Mouse (Mus musculus): ENCODE measurements around the gene Ero1lb. TPM values are rescaled to one million over a fixed set of nuclear protein-coding genes. Genes with fewer than 3 reads are reported as not detected.

Ero1lb gene
- polyA plus RNA-seq, 1 experiment from 2014 or later, result 6.9 TPM

DNA sequence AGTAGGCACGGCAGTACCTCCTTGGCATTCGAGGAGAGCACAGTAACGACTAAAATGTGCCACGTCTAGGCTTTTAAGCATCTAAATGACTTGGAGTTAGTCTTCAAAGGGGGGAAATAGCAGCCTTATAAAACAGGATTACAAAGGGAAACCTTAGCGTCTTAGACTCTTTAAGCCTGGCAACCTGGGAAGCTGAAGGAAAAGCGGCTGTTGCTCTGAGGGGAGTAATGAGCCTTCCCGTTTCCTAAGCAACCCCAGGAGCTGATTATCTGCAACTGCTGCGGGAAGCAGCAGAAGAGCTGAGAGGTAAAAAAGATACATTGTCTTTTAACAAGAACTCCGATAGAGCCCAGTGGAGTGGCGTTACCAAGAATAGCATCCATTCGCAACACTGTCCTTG lies 26.0 kb upstream of the Ero1lb start:
- no peak overlapping the region for H3K4me3 ChIP-seq (ENCODE audit: control insufficient read depth in 1 of 2, insufficient read depth in 1 of 2, low read depth in 1 of 2, low read length in 2 of 2)
- ATAC-seq (ENCODE audit: insufficient number of reproducible peaks, insufficient read depth, low FRiP score, low read depth), result no peak
- no peak overlapping the region for H3K27ac ChIP-seq (replicated peaks in 1 of 2; ENCODE audit: control insufficient read depth in 1 of 2, insufficient read depth in 1 of 2, low read depth in 2 of 2, low read length in 2 of 2)
- 0 out of 2 replicates have a peak, but pooled peaks cover 3% of the 10 kb centered on the region for H3K9me3 ChIP-seq (ENCODE audit: control insufficient read depth, low read length)
- H3K4me1 ChIP-seq (ENCODE audit: control insufficient read depth in 2 of 2, insufficient read depth in 2 of 2, low read length in 2 of 2), result peaks cover 7 to 8% of the 10 kb centered on the region in 2 experiments
- H3K36me3 ChIP-seq (ENCODE audit: control insufficient read depth, insufficient read depth, low read length), result no peaks in the 10 kb centered on the region
- H3K9ac ChIP-seq (ENCODE audit: low read length), result no peak overlapping the region
- H3K27me3 ChIP-seq (ENCODE audit: control insufficient read depth, insufficient read depth, low read length), result no peaks in the 10 kb centered on the region
- H3K4me2 ChIP-seq (ENCODE audit: low read length), result no peak overlapping the region
- 22% methylated on average over 11 of the region's 11 CpGs for WGBS

DNA sequence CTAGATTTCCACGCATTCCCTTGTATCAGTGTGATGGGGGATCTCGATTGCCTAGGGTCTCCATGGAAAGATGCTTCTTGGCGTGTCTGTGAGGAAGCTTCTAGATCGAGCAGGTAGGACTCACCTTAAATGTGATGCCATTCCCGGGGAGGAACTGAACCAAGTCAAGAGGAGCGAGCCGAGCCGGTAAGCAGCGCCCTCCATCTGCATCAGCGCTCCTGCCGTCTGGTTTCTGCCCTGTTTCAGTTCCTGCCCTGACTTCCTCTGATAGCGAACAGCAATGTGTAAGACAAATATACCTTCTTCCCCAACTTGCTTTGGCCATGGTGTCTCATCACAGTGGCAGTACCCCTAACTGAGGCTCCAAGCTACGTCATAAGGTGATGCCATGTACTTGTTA lies 25.6 kb upstream of the Ero1lb start:
- no peaks in the 10 kb centered on the region for H3K36me3 ChIP-seq (ENCODE audit: control insufficient read depth, insufficient read depth, low read length)
- 56% methylated on average over 13 of the region's 13 CpGs for WGBS
- H3K9ac ChIP-seq (ENCODE audit: low read length), result no peak overlapping the region
- H3K27me3 ChIP-seq (ENCODE audit: control insufficient read depth, insufficient read depth, low read length), result no peaks in the 10 kb centered on the region
- no peak for ATAC-seq (ENCODE audit: insufficient number of reproducible peaks, insufficient read depth, low FRiP score, low read depth)
- H3K4me2 ChIP-seq (ENCODE audit: low read length), result no peak overlapping the region
- H3K27ac ChIP-seq (replicated peaks in 1 of 2; ENCODE audit: control insufficient read depth in 1 of 2, insufficient read depth in 1 of 2, low read depth in 2 of 2, low read length in 2 of 2), result no peak overlapping the region
- H3K4me3 ChIP-seq (ENCODE audit: control insufficient read depth in 1 of 2, insufficient read depth in 1 of 2, low read depth in 1 of 2, low read length in 2 of 2), result no peak overlapping the region
- H3K9me3 ChIP-seq (ENCODE audit: control insufficient read depth, low read length), result 0 out of 2 replicates have a peak, but pooled peaks cover 3% of the 10 kb centered on the region
- H3K4me1 ChIP-seq (ENCODE audit: control insufficient read depth in 2 of 2, insufficient read depth in 2 of 2, low read length in 2 of 2), result peaks cover 7 to 8% of the 10 kb centered on the region in 2 experiments

DNA sequence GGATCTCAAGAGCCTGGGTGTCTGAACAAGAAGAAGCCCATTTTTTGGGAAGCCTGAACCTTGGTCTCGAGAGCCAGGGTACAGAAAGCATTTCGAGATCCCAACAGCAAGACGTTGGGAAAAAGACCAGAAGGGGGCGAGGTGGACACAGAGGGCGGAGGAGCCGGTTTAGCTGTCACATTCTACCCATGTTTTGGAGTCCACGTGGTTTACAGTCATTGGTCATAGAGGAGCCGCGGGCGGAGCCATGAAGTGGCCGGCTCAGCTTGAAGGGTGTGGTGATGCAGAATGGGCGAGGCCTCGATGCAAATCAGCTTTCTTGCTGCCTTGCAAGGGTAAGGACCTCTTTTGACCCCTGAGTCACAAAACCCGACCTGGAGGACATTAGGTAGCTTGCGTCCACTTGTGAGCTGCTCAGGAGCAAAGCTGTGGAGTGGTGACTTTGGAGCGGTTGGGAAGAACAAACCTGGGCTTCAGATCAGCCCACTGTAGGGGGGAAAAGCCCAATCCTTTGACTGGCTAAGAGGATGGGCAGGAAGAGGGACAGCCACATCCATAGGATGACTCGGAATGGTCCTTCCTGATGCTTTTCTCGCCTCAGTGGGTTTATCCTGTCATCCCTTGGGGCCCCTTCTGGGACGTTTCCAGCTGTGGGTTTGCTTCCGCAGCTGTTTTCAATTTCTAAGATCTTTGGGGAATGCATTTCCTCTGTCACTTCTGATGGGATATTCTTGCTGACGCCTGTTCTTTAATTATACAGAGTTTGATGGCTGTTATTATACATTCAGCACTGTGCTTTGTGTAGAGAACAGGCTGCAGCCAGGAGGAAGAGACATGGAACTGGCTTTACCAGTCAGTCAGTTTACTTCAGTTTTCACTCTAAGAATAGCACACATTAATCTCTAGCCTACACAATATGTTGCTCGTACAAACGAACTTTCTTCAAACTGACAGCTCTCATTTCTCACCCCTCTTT lies 23.4 kb upstream of the Ero1lb start:
- Histone ChIP-seq H3K4me3 (ENCODE audit: control insufficient read depth in 1 of 2, insufficient read depth in 1 of 2, low read depth in 1 of 2, low read length in 2 of 2) (peak overlapping the region in 1 of 2 experiments; percentile 5; a peak in 2 of 4 replicates), H3K27me3 (ENCODE audit: control insufficient read depth, insufficient read depth, low read length) (no peaks in the 10 kb centered on the region), H3K4me2 (ENCODE audit: low read length) (peak overlapping the region; percentile 48), H3K36me3 (ENCODE audit: control insufficient read depth, insufficient read depth, low read length) (no peaks in the 10 kb centered on the region), H3K9ac (ENCODE audit: low read length) (no peak overlapping the region), H3K9me3 (ENCODE audit: control insufficient read depth, low read length) (no peaks in the 10 kb centered on the region), H3K27ac (replicated peaks in 1 of 2; ENCODE audit: control insufficient read depth in 1 of 2, insufficient read depth in 1 of 2, low read depth in 2 of 2, low read length in 2 of 2) (no peak overlapping the region), H3K4me1 (ENCODE audit: control insufficient read depth in 2 of 2, insufficient read depth in 2 of 2, low read length in 2 of 2) (peaks cover 7 to 8% of the 10 kb centered on the region in 2 experiments)
- 8% methylated on average over 23 of the region's 23 CpGs for WGBS
- ATAC-seq (ENCODE audit: insufficient number of reproducible peaks, insufficient read depth, low FRiP score, low read depth), result 0 out of 2 replicates have a peak, but pooled peaks have one; percentile 59

DNA sequence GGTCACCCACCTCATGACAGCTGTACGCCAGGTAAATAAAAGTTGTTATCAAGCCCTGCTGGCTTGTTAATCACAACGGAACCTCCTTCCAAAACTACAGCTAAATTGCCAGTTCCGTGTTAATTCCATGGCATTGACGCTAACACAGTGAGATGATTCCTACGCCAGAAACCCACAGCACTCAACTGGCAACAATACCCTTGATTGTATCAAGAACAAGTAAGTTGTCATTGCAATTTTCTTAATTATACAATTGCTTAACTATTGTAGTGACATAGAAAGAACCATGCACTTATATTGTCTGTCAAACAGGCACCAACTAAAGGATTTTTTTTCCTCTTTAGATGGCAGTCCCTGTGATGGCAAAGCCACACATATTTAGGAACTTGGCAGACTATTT lies 22.4 kb upstream of the Ero1lb start:
- Histone ChIP-seq H3K4me2 (ENCODE audit: low read length) (no peak overlapping the region), H3K36me3 (ENCODE audit: control insufficient read depth, insufficient read depth, low read length) (no peaks in the 10 kb centered on the region), H3K27ac (replicated peaks in 1 of 2; ENCODE audit: control insufficient read depth in 1 of 2, insufficient read depth in 1 of 2, low read depth in 2 of 2, low read length in 2 of 2) (no peak overlapping the region), H3K9me3 (ENCODE audit: control insufficient read depth, low read length) (no peaks in the 10 kb centered on the region), H3K9ac (ENCODE audit: low read length) (no peak overlapping the region), H3K4me3 (ENCODE audit: control insufficient read depth in 1 of 2, insufficient read depth in 1 of 2, low read depth in 1 of 2, low read length in 2 of 2) (no peak overlapping the region), H3K27me3 (ENCODE audit: control insufficient read depth, insufficient read depth, low read length) (no peaks in the 10 kb centered on the region), H3K4me1 (ENCODE audit: control insufficient read depth in 2 of 2, insufficient read depth in 2 of 2, low read length in 2 of 2) (peaks cover 7 to 8% of the 10 kb centered on the region in 2 experiments)
- ATAC-seq (ENCODE audit: insufficient number of reproducible peaks, insufficient read depth, low FRiP score, low read depth), result no peak
- WGBS, result 66% methylated on average over 5 of the region's 5 CpGs

DNA sequence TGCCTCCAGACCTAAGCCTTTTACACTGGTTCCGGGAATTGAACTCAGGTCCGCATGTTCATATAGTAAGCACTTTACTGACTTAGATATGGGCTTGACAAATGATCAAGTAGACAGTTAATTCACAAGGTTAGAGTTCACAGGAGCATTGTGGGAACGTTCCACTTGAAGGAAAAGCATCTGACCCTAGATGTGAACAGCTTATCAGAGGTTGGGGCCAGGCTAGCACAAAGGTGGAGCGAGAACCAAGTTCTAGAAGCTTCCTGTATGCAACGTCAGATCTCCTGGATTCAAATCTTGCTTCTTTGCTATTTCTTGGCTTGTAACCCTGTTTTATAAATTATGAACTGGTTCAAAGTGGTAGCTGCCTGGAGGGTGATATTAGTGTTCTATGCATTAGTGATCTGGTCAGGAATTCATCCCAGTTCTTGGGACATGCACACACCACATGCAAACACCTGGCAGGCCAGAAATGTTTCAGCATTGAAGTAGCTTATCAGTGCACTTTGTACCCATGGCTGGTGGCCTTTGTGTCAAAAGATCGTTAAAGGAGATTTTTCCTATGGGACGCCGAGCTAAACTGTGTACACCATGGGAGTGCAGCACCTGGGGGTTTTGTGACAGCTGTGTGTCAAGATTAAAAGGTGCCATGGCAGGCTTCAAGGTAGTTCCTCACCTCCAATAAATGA lies 21.6 kb upstream of the Ero1lb start:
- Histone ChIP-seq H3K27ac (replicated peaks in 1 of 2; ENCODE audit: control insufficient read depth in 1 of 2, insufficient read depth in 1 of 2, low read depth in 2 of 2, low read length in 2 of 2) (no peak overlapping the region), H3K4me2 (ENCODE audit: low read length) (no peak overlapping the region), H3K9ac (ENCODE audit: low read length) (no peak overlapping the region), H3K4me1 (ENCODE audit: control insufficient read depth in 2 of 2, insufficient read depth in 2 of 2, low read length in 2 of 2) (peaks cover 7 to 8% of the 10 kb centered on the region in 2 experiments), H3K36me3 (ENCODE audit: control insufficient read depth, insufficient read depth, low read length) (no peaks in the 10 kb centered on the region), H3K27me3 (ENCODE audit: control insufficient read depth, insufficient read depth, low read length) (no peaks in the 10 kb centered on the region), H3K9me3 (ENCODE audit: control insufficient read depth, low read length) (no peaks in the 10 kb centered on the region), H3K4me3 (ENCODE audit: control insufficient read depth in 1 of 2, insufficient read depth in 1 of 2, low read depth in 1 of 2, low read length in 2 of 2) (no peak overlapping the region)
- WGBS, result 78% methylated on average over 8 of the region's 8 CpGs
- no peak for ATAC-seq (ENCODE audit: insufficient number of reproducible peaks, insufficient read depth, low FRiP score, low read depth)

DNA sequence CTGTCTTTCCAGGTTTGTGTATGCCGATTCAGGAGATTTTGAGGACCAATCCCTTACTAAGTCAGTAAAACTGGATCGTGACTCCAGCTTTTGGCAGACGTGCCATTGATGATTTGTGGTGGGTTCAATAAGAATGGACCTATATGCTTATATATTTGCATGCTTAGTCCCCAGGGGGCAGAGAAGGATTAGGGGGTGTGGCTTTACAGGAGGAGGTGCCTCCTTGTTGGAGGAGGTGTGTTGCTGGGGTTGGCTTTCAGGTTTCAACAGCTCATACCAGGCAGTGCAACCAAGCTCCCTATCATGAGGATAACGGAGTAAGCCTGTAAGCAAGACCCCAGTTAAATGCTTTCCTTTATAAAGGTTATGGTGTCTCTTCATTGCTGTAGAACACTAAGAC lies 11.5 kb upstream of the Ero1lb start:
- Histone ChIP-seq H3K9me3 (ENCODE audit: control insufficient read depth, low read length) (no peaks in the 10 kb centered on the region), H3K9ac (ENCODE audit: low read length) (no peak overlapping the region), H3K36me3 (ENCODE audit: control insufficient read depth, insufficient read depth, low read length) (no peaks in the 10 kb centered on the region), H3K4me1 (ENCODE audit: control insufficient read depth in 2 of 2, insufficient read depth in 2 of 2, low read length in 2 of 2) (no peaks in the 10 kb centered on the region), H3K4me3 (ENCODE audit: control insufficient read depth in 1 of 2, insufficient read depth in 1 of 2, low read depth in 1 of 2, low read length in 2 of 2) (no peak overlapping the region), H3K27ac (replicated peaks in 1 of 2; ENCODE audit: control insufficient read depth in 1 of 2, insufficient read depth in 1 of 2, low read depth in 2 of 2, low read length in 2 of 2) (no peak overlapping the region), H3K4me2 (ENCODE audit: low read length) (no peak overlapping the region), H3K27me3 (ENCODE audit: control insufficient read depth, insufficient read depth, low read length) (no peaks in the 10 kb centered on the region)
- WGBS, result 67% methylated on average over 4 of the region's 4 CpGs
- no peak for ATAC-seq (ENCODE audit: insufficient number of reproducible peaks, insufficient read depth, low FRiP score, low read depth)

DNA sequence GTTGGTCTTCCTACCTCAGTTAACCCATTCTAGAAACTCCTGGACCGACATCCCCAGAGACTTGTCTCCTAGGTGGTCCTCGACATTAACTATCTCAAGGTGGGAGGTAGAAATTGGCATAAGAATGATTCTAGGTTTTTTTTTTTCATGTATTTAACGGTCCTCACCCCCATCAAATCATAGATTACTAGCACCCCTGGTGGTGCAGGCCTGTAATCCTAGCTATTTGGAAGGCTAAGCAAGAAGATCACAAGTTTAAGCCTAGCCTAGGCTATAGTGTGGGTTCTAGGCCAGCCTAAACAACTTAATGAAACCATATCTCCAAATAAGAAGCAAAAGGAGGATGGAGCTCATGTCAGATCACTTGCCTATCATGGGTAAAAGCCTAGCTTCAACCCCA lies 6.6 kb upstream of the Ero1lb start:
- Histone ChIP-seq H3K4me1 (ENCODE audit: control insufficient read depth in 2 of 2, insufficient read depth in 2 of 2, low read length in 2 of 2) (no peaks in the 10 kb centered on the region), H3K27me3 (ENCODE audit: control insufficient read depth, insufficient read depth, low read length) (no peaks in the 10 kb centered on the region), H3K27ac (replicated peaks in 1 of 2; ENCODE audit: control insufficient read depth in 1 of 2, insufficient read depth in 1 of 2, low read depth in 2 of 2, low read length in 2 of 2) (no peak overlapping the region), H3K36me3 (ENCODE audit: control insufficient read depth, insufficient read depth, low read length) (no peaks in the 10 kb centered on the region), H3K9me3 (ENCODE audit: control insufficient read depth, low read length) (no peaks in the 10 kb centered on the region), H3K4me2 (ENCODE audit: low read length) (no peak overlapping the region), H3K4me3 (ENCODE audit: control insufficient read depth in 1 of 2, insufficient read depth in 1 of 2, low read depth in 1 of 2, low read length in 2 of 2) (no peak overlapping the region), H3K9ac (ENCODE audit: low read length) (no peak overlapping the region)
- no peak for ATAC-seq (ENCODE audit: insufficient number of reproducible peaks, insufficient read depth, low FRiP score, low read depth)
- 65% methylated on average over 3 of the region's 3 CpGs for WGBS
